Mouse (Mus musculus): Measurements from ENCODE around the gene 1700020D05Rik.

GRCm38 (mm10) chr19:5490313-5490897 lies 13.2 kb downstream of the 1700020D05Rik start, which contains the start of gene Cfl1:
- TF ChIP-seq USF2 (conservative IDR thresholded peaks at IDR 0.05; ENCODE audit: low read depth, low read length) (no peak), CTCF (conservative IDR thresholded peaks at IDR 0.05 in 1 of 2, IDR thresholded peaks at IDR 0.05 in 1 of 2; ENCODE audit: low read depth in 2 of 2, low read length in 2 of 2) (peak in 1 of 2 experiments; percentile 12; a peak in 1 of 4 replicates), POLR2A (IDR thresholded peaks at IDR 0.05; ENCODE audit: low read depth, low read length) (peak; percentile 99), EP300 (IDR thresholded peaks at IDR 0.05; ENCODE audit: low read length) (no peak), POLR2AphosphoS2 (IDR thresholded peaks at IDR 0.05; ENCODE audit: low read depth, low read length) (peak; percentile 89; the same call in 1 of the 2 replicates), USF1 (IDR thresholded peaks at IDR 0.05; ENCODE audit: low read depth, low read length) (no peak), SMC3 (IDR thresholded peaks at IDR 0.05; ENCODE audit: low read depth, low read length) (no peak; the same call in 1 of the 2 replicates)
